Mouse (Mus musculus) ES-Bruce4 (cell line): ENCODE measurements around the gene Cspg4. TPM values are rescaled to one million over a fixed set of nuclear protein-coding genes. Genes with fewer than 3 reads are reported as not detected.

ENCODE experiments used
- H3K27ac ChIP-seq: 2 replicates; pipeline ENCODE4 v1.5.1; 2012; ENCODE audit warnings: low read length, inconsistent platforms; ENCODE audit not compliant: insufficient read depth
- H3K27me3 ChIP-seq: 2 replicates; pipeline ENCODE4 v1.6.1; 2012; ENCODE audit warnings: mild to moderate bottlenecking, low read length, inconsistent platforms; ENCODE audit not compliant: control insufficient read depth, poor library complexity, insufficient read depth, severe bottlenecking
- H3K36me3 ChIP-seq: 2 replicates; pipeline ENCODE4 v1.6.1; 2012; ENCODE audit warnings: inconsistent platforms, mild to moderate bottlenecking, low read length, moderate library complexity; ENCODE audit not compliant: control insufficient read depth, poor library complexity, insufficient read depth, severe bottlenecking
- H3K4me1 ChIP-seq: one replicate; pipeline ENCODE4 v1.8.1; 2011; ENCODE audit warnings: low read length; ENCODE audit not compliant: control insufficient read depth, insufficient read depth
- H3K4me3 ChIP-seq: 2 replicates; pipeline ENCODE4 v1.5.1; 2011; ENCODE audit warnings: low read depth, mild to moderate bottlenecking, low read length
- H3K9ac ChIP-seq: 2 replicates; pipeline ENCODE4 v1.6.1; 2012; ENCODE audit warnings: low read depth, mild to moderate bottlenecking, inconsistent platforms; ENCODE audit not compliant: poor library complexity, severe bottlenecking
- H3K9me3 ChIP-seq: replicated peaks from 2 replicates; pipeline ENCODE4 v1.6.1; 2012; ENCODE audit warnings: mild to moderate bottlenecking, low read length, inconsistent platforms; ENCODE audit not compliant: control insufficient read depth, poor library complexity, insufficient read depth, severe bottlenecking
- CTCF ChIP-seq: IDR thresholded peaks from one replicate; pipeline ENCODE4 v1.8.1; 2011; ENCODE audit warnings: low read depth, low read length
- EP300 ChIP-seq: IDR thresholded peaks from 2 replicates; pipeline ENCODE4 v1.6.1; 2011; ENCODE audit warnings: low read depth, low read length; ENCODE audit not compliant: insufficient read depth
- POLR2A ChIP-seq: IDR thresholded peaks from one replicate; pipeline ENCODE4 v1.8.1; 2011; ENCODE audit warnings: low read length; ENCODE audit not compliant: insufficient read depth
- polyA plus RNA-seq: library from polyadenylated mRNA; stranded (reverse); fragments of >200 nt; gene quantifications from 2 replicates; pipeline ENCODE4 v1.2.4, GENCODE M21; 2011; ENCODE audit warnings: low read depth; ENCODE audit not compliant: missing spikeins, insufficient read depth, insufficient read length

Gene Cspg4
- polyA plus RNA-seq, 1 experiment = 0.48 TPM

GRCm38 (mm10) chr9:56882818-56883217 lies 18.0 kb downstream of the Cspg4 start:
- no peak overlapping the region for H3K4me3 ChIP-seq
- no peaks in the 10 kb centered on the region for H3K36me3 ChIP-seq
- no peak overlapping the region for H3K9ac ChIP-seq
- H3K27me3 ChIP-seq = no peaks in the 10 kb centered on the region
- H3K4me1 ChIP-seq = no peaks in the 10 kb centered on the region
- no peak overlapping the region for H3K27ac ChIP-seq
- H3K9me3 ChIP-seq = no peaks in the 10 kb centered on the region
- TF ChIP-seq CTCF = no peak
- no peak for TF ChIP-seq EP300
- no peak for TF ChIP-seq POLR2A

- no peak overlapping the region for H3K27ac ChIP-seq
- TF ChIP-seq CTCF (no peak), EP300 (no peak), POLR2A (no peak)
- no peaks in the 10 kb centered on the region for H3K4me1 ChIP-seq
- H3K27me3 ChIP-seq = no peaks in the 10 kb centered on the region
- no peak overlapping the region for H3K4me3 ChIP-seq
- no peaks in the 10 kb centered on the region for H3K36me3 ChIP-seq
- no peak overlapping the region for H3K9ac ChIP-seq
- no peaks in the 10 kb centered on the region for H3K9me3 ChIP-seq
Measured at GRCm38 (mm10) chr9:56883470-56883869, 18.6 kb downstream of the Cspg4 start.

DNA sequence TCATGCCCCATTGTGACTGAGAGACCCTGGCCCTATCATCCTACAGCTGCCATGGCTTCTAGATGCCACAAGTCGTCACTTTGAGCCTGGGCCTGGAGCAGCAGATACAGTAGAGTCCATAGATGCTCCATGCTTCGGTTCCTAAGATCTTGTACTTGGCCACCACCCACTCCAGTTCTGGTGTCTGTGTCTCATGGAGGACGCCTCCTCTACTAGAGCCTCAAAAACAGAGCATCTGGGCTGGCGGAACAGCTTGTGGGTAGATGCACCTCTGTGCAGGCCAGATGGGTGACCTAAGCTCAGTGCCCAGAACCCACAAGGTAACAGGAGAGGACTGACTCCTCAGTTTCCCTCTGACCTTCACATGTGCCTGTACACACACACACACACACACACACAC lies 19.5 kb downstream of the Cspg4 start:
- Histone ChIP-seq H3K36me3 (no peaks in the 10 kb centered on the region), H3K4me3 (no peak overlapping the region), H3K4me1 (no peaks in the 10 kb centered on the region), H3K9ac (no peak overlapping the region), H3K27ac (no peak overlapping the region), H3K9me3 (no peaks in the 10 kb centered on the region), H3K27me3 (no peaks in the 10 kb centered on the region)
- TF ChIP-seq CTCF (no peak), EP300 (no peak), POLR2A (no peak)

GRCm38 (mm10) chr9:56886113-56886512 lies 21.3 kb downstream of the Cspg4 start:
- H3K27ac ChIP-seq = no peak overlapping the region
- no peaks in the 10 kb centered on the region for H3K4me1 ChIP-seq
- H3K27me3 ChIP-seq = no peaks in the 10 kb centered on the region
- no peaks in the 10 kb centered on the region for H3K9me3 ChIP-seq
- H3K36me3 ChIP-seq = no peaks in the 10 kb centered on the region
- no peak overlapping the region for H3K9ac ChIP-seq
- H3K4me3 ChIP-seq = no peak overlapping the region
- TF ChIP-seq CTCF (peak; percentile 33), EP300 (no peak)

GRCm38 (mm10) chr9:56886601-56887000 lies 21.8 kb downstream of the Cspg4 start:
- no peak for TF ChIP-seq CTCF
- no peak for TF ChIP-seq EP300
- TF ChIP-seq POLR2A = no peak
- H3K4me3 ChIP-seq = no peak overlapping the region
- H3K9me3 ChIP-seq = no peaks in the 10 kb centered on the region
- no peaks in the 10 kb centered on the region for H3K27me3 ChIP-seq
- H3K27ac ChIP-seq = no peak overlapping the region
- H3K36me3 ChIP-seq = no peaks in the 10 kb centered on the region
- no peaks in the 10 kb centered on the region for H3K4me1 ChIP-seq
- no peak overlapping the region for H3K9ac ChIP-seq

DNA sequence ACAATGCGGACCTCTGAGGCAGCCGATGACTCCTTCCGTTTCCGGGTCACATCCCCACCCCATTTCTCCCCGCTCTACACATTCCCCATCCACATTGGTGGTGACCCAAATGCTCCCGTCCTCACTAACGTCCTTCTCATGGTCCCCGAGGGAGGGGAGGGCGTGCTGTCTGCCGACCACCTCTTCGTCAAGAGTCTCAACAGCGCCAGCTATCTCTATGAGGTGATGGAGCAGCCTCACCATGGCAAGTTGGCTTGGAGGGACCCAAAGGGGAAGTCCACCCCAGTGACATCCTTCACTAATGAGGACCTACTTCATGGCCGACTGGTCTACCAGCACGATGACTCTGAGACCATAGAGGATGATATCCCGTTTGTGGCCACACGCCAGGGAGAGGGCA lies 22.7 kb downstream of the Cspg4 start:
- no peak overlapping the region for H3K4me3 ChIP-seq
- no peak overlapping the region for H3K9ac ChIP-seq
- no peak overlapping the region for H3K27ac ChIP-seq
- no peaks in the 10 kb centered on the region for H3K9me3 ChIP-seq
- H3K36me3 ChIP-seq = no peaks in the 10 kb centered on the region
- no peak for TF ChIP-seq POLR2A
- TF ChIP-seq CTCF = no peak
- no peak for TF ChIP-seq EP300
- no peaks in the 10 kb centered on the region for H3K27me3 ChIP-seq
- H3K4me1 ChIP-seq = no peaks in the 10 kb centered on the region
